Mouse (Mus musculus) kidney, adult 18-20 months (tissue): ENCODE results near the gene Acacb.

ENCODE experiments used
- DNase-seq: peaks from one replicate; pipeline ENCODE4 v3.0.0; 2021

Gene Acacb

GRCm38 (mm10) chr5:114269984-114270383, 123.6 kb downstream of the Acacb start:
- no peak for DNase-seq

GRCm38 (mm10) chr5:114273693-114274402, 127.5 kb downstream of the Acacb start, which contains the start of gene Foxn4:
Gene Foxn4 (minus strand): TSS chr5:114273807.
- no peak for DNase-seq

GRCm38 (mm10) chr5:114275339-114275738, 129.0 kb downstream of the Acacb start:
- no peak for DNase-seq

GRCm38 (mm10) chr5:114275991-114276390, 129.7 kb downstream of the Acacb start:
- DNase-seq: no peak

- DNase-seq: no peak
Measured at GRCm38 (mm10) chr5:114279382-114280143, 133.2 kb downstream of the Acacb start.

- no peak for DNase-seq
Measured at GRCm38 (mm10) chr5:114282346-114282745, 136.0 kb downstream of the Acacb start.

GRCm38 (mm10) chr5:114284604-114285397, 138.5 kb downstream of the Acacb start:
- DNase-seq: no peak

GRCm38 (mm10) chr5:114285398-114285700, 139.0 kb downstream of the Acacb start:
- DNase-seq: no peak

- no peak for DNase-seq
Measured at GRCm38 (mm10) chr5:114286102-114286501, 139.8 kb downstream of the Acacb start.

- DNase-seq: no peak
Measured at GRCm38 (mm10) chr5:114286872-114287571, 140.7 kb downstream of the Acacb start.

GRCm38 (mm10) chr5:114288396-114288795, 142.1 kb downstream of the Acacb start:
- no peak for DNase-seq

- DNase-seq: no peak
Measured at GRCm38 (mm10) chr5:114288874-114289273, 142.5 kb downstream of the Acacb start, which contains the start of gene Myo1h. Gene Myo1h (plus strand): TSS chr5:114289166.

GRCm38 (mm10) chr5:114290004-114290403, 143.7 kb downstream of the Acacb start:
- DNase-seq: no peak

- no peak for DNase-seq
Measured at GRCm38 (mm10) chr5:114296693-114297631, 150.6 kb downstream of the Acacb start.

- no peak for DNase-seq
Measured at GRCm38 (mm10) chr5:114298212-114298894, 152.0 kb downstream of the Acacb start.

GRCm38 (mm10) chr5:114299156-114299855, 153.0 kb downstream of the Acacb start:
- no peak for DNase-seq

- no peak for DNase-seq
Measured at GRCm38 (mm10) chr5:114299883-114300610, 153.7 kb downstream of the Acacb start.
